Mouse (Mus musculus) intestine, embryonic 16.5 days (tissue): ENCODE data around the gene Mip. TPM values are rescaled to one million over a fixed set of nuclear protein-coding genes. Genes with fewer than 3 reads are reported as not detected.
"Not testable (repeated sequence)": the region's sequence is repeated elsewhere in the genome, so short reads cannot be mapped to it uniquely, and the experiment has no call there.

Source experiments
- ATAC-seq: fragments of 200-750 bp; cut with Nextera tagmentation; 2 replicates; pipeline ENCODE4 v1.8.0; 2017; ENCODE audit warnings: moderate TSS enrichment, moderate library complexity
- H3K27ac ChIP-seq: fragments of 300-500 bp; sonication (generic); 2 replicates; pipeline ENCODE4 v1.5.1; 2014; ENCODE audit warnings: mild to moderate bottlenecking, low read length
- H3K27me3 ChIP-seq: fragments of 300-500 bp; sonication (generic); replicated peaks from 2 replicates; pipeline ENCODE4 v1.6.1; 2014; ENCODE audit warnings: low read length, control low read depth, mixed read lengths; ENCODE audit not compliant: control insufficient read depth, insufficient read depth
- H3K36me3 ChIP-seq: fragments of 300-500 bp; sonication (generic); 2 replicates; pipeline ENCODE4 v1.6.1; 2014; ENCODE audit warnings: low read length, control low read depth; ENCODE audit not compliant: control insufficient read depth, insufficient read depth
- H3K4me1 ChIP-seq: fragments of 300-500 bp; sonication (generic); 2 replicates; pipeline ENCODE4 v1.6.1; 2014; ENCODE audit warnings: low read length, control low read depth, mixed read lengths; ENCODE audit not compliant: control insufficient read depth, insufficient read depth
- H3K4me2 ChIP-seq: fragments of 300-500 bp; sonication (generic); 2 replicates; pipeline ENCODE4 v1.6.1; 2014; ENCODE audit warnings: low read depth, low read length, control low read depth
- H3K4me3 ChIP-seq: fragments of 300-500 bp; sonication (generic); 2 replicates; pipeline ENCODE4 v1.5.1; 2014; ENCODE audit warnings: mild to moderate bottlenecking, low read length
- H3K9ac ChIP-seq: fragments of 300-500 bp; sonication (generic); 2 replicates; pipeline ENCODE4 v1.6.1; 2014; ENCODE audit warnings: low read depth, low read length
- H3K9me3 ChIP-seq: fragments of 300-500 bp; sonication (generic); 2 replicates; pipeline ENCODE4 v1.6.1; 2016; ENCODE audit warnings: low read length, control low read depth; ENCODE audit not compliant: control insufficient read depth
- WGBS: fragments of 180-500 bp; shearing (Covaris S2); extraction: QIAGEN DNeasy Blood & Tissue Kit; methylation state at CpG from one replicate; pipeline ENCODE4 v1.1.7; 2014; 5-methylcytosine and 5-hydroxymethylcytosine counted together
- polyA plus RNA-seq: library from polyadenylated mRNA; unstranded; fragments of >200 nt; fragmentation: Nextera tagmentation; extraction: Ambion mirVana; gene quantifications from 2 replicates; pipeline ENCODE4 v1.2.1, GENCODE M21; 2015

Mip gene
- polyA plus RNA-seq, 1 experiment from 2014 or later, result 0.06 TPM

- no peak overlapping the region for H3K27ac ChIP-seq
- H3K9ac ChIP-seq, result no peak overlapping the region
- H3K9me3 ChIP-seq, result no peaks in the 10 kb centered on the region
- no peak overlapping the region for H3K4me3 ChIP-seq
- no peak overlapping the region for H3K4me2 ChIP-seq
- H3K4me1 ChIP-seq, result peaks cover 10% of the 10 kb centered on the region
- ATAC-seq, result no peak
- H3K36me3 ChIP-seq, result no peaks in the 10 kb centered on the region
- 56% methylated on average over 2 of the region's 2 CpGs for WGBS
- peaks cover 11% of the 10 kb centered on the region for H3K27me3 ChIP-seq
Observed at GRCm38 (mm10) chr10:128191472-128191871, 34.2 kb upstream of the Mip start.

- not testable (repeated sequence) for H3K9me3 ChIP-seq, H3K27ac ChIP-seq, H3K4me2 ChIP-seq, H3K36me3 ChIP-seq, H3K4me3 ChIP-seq, ATAC-seq, H3K9ac ChIP-seq, H3K4me1 ChIP-seq
- H3K27me3 ChIP-seq, result peaks cover 16% of the 10 kb centered on the region
- 90% methylated on average over 3 of the region's 3 CpGs for WGBS
Observed at GRCm38 (mm10) chr10:128192030-128192766, 33.4 kb upstream of the Mip start.

- Histone ChIP-seq H3K9ac (no peak overlapping the region), H3K4me1 (peaks cover 10% of the 10 kb centered on the region), H3K36me3 (no peaks in the 10 kb centered on the region), H3K9me3 (no peaks in the 10 kb centered on the region), H3K4me2 (no peak overlapping the region), H3K27me3 (peaks cover 16% of the 10 kb centered on the region), H3K4me3 (no peak overlapping the region), H3K27ac (no peak overlapping the region)
- ATAC-seq, result no peak
- 93% methylated on average over 6 of the region's 6 CpGs for WGBS
Observed at GRCm38 (mm10) chr10:128193113-128193512, 32.5 kb upstream of the Mip start.

- WGBS, result under 1% methylated on average over 46 of the region's 46 CpGs
- no peak within 1 kb of the TSS for H3K27ac ChIP-seq
Observed at GRCm38 (mm10) chr10:128194024-128194550, 31.6 kb upstream of the Mip start, which contains the start of gene Gls2. Gene Gls2 (plus strand): TSS chr10:128194457.

GRCm38 (mm10) chr10:128194551-128195461 is 30.8 kb upstream of the Mip start:
- H3K9ac ChIP-seq, result peak overlapping the region; percentile 74
- H3K27me3 ChIP-seq, result peaks cover 16% of the 10 kb centered on the region
- ATAC-seq, result peak; percentile 95
- H3K4me2 ChIP-seq, result peak overlapping the region; percentile 99
- under 1% methylated on average over 74 of the region's 79 CpGs for WGBS
- H3K27ac ChIP-seq, result no peak overlapping the region
- peak overlapping the region; percentile 74 for H3K4me3 ChIP-seq
- no peaks in the 10 kb centered on the region for H3K9me3 ChIP-seq
- H3K4me1 ChIP-seq, result peaks cover 10% of the 10 kb centered on the region
- no peaks in the 10 kb centered on the region for H3K36me3 ChIP-seq

More at GRCm38 (mm10) chr10:128194024-128194550, 31.6 kb upstream of the Mip start, which contains the start of gene Gls2:
- H3K9ac ChIP-seq, result peak within 1 kb of the TSS; percentile 74
- peaks cover 16% of the 10 kb centered on the region for H3K27me3 ChIP-seq
- peak; percentile 98 for ATAC-seq
- H3K4me2 ChIP-seq, result peak within 1 kb of the TSS; percentile 99
- peaks cover 10% of the 10 kb centered on the region for H3K4me1 ChIP-seq
- no peaks in the 10 kb centered on the region for H3K9me3 ChIP-seq
- H3K36me3 ChIP-seq, result no peaks in the 10 kb centered on the region
- peak within 1 kb of the TSS; percentile 74 for H3K4me3 ChIP-seq

GRCm38 (mm10) chr10:128201856-128202255 is 23.8 kb upstream of the Mip start:
- peak; percentile 36; the same call in 1 of the 2 replicates for ATAC-seq
- no peaks in the 10 kb centered on the region for H3K9me3 ChIP-seq
- no peak overlapping the region for H3K4me3 ChIP-seq
- 0 out of 2 replicates have a peak, but pooled peaks cover 3% of the 10 kb centered on the region for H3K27me3 ChIP-seq
- H3K27ac ChIP-seq, result no peak overlapping the region
- no peaks in the 10 kb centered on the region for H3K36me3 ChIP-seq
- H3K9ac ChIP-seq, result no peak overlapping the region
- 75% methylated on average over 6 of the region's 6 CpGs for WGBS
- H3K4me2 ChIP-seq, result no peak overlapping the region
- H3K4me1 ChIP-seq, result no peaks in the 10 kb centered on the region

GRCm38 (mm10) chr10:128204941-128205340 is 20.7 kb upstream of the Mip start:
- no peaks in the 10 kb centered on the region for H3K27me3 ChIP-seq
- H3K9me3 ChIP-seq, result no peaks in the 10 kb centered on the region
- no peaks in the 10 kb centered on the region; the same call in 1 of the 2 replicates for H3K36me3 ChIP-seq
- no peak for ATAC-seq
- H3K4me1 ChIP-seq, result no peaks in the 10 kb centered on the region
- 73% methylated on average over 15 of the region's 15 CpGs for WGBS
- H3K27ac ChIP-seq, result no peak overlapping the region
- H3K4me2 ChIP-seq, result no peak overlapping the region
- no peak overlapping the region for H3K4me3 ChIP-seq
- no peak overlapping the region for H3K9ac ChIP-seq

- H3K27me3 ChIP-seq, result no peaks in the 10 kb centered on the region
- H3K9me3 ChIP-seq, result no peaks in the 10 kb centered on the region
- WGBS, result 93% methylated on average over 10 of the region's 10 CpGs
- H3K27ac ChIP-seq, result no peak overlapping the region
- H3K36me3 ChIP-seq, result no peaks in the 10 kb centered on the region; the same call in 1 of the 2 replicates
- H3K9ac ChIP-seq, result no peak overlapping the region
- ATAC-seq, result no peak
- no peak overlapping the region for H3K4me3 ChIP-seq
- H3K4me1 ChIP-seq, result peaks cover 11% of the 10 kb centered on the region; the same call in 1 of the 2 replicates
- H3K4me2 ChIP-seq, result no peak overlapping the region
Observed at GRCm38 (mm10) chr10:128208326-128208725, 17.3 kb upstream of the Mip start.
